Mouse (Mus musculus): ENCODE measurements around the gene Tmem222.

DNA sequence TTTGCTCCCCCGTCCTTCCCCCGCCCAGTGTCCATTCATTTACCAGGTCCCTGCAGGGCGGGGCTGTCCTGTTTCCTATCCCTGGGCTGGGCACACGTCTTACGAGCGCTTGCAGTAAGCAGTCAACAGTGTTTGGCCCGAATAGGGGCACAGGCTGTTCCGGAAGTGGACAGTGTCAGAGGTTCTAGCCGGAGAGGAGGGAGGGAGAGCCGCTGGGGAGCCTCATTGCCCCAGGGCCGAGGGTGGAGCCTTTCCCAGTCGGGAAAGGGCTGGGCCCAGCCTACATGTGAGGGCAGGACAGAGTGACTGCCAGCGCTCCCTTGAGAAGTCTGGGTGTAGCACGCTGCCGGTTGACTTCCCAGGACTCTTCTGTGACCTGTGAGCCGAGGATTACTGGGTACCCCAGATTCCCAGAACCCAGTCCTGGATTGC, 37.1 kb downstream of the Tmem222 start, which contains the start of gene Map3k6:
- TF ChIP-seq CTCF (IDR thresholded peaks at IDR 0.05; ENCODE audit: extremely low read depth, insufficient read depth, insufficient read length, insufficient replicate concordance) (no peak), POLR2A (IDR thresholded peaks at IDR 0.05; ENCODE audit: low read depth, low read length) (no peak)

Data from spleen, adult 2 months (tissue).